Mouse (Mus musculus) CH12.LX (cell line): ENCODE data around the gene Adamts18. TPM values are rescaled to one million over a fixed set of nuclear protein-coding genes. Genes with fewer than 3 reads are reported as not detected.

Experiments
- DNase-seq: peaks from one replicate; pipeline ENCODE4 v3.0.0-alpha.2; 2013; ENCODE audit errors: extremely low read depth
- H3K27ac ChIP-seq: 2 replicates; pipeline ENCODE4 v1.5.1; 2012; ENCODE audit warnings: low read depth, mild to moderate bottlenecking, control low read depth, moderate library complexity; ENCODE audit not compliant: insufficient read depth
- H3K27me3 ChIP-seq: replicated peaks from 2 replicates; pipeline ENCODE3; 2012; ENCODE audit warnings: inconsistent platforms
- H3K36me3 ChIP-seq, 2 experiments: replicated peaks in 1 of 2; 2 replicates each; pipeline versions ENCODE3 to v1.6.1; 2012; ENCODE audit warnings: inconsistent platforms in 1 of 2, low read length in 1 of 2, mild to moderate bottlenecking in 1 of 2, mixed read lengths in 1 of 2, moderate library complexity in 1 of 2; ENCODE audit not compliant: control insufficient read depth in 1 of 2, insufficient read depth in 1 of 2
- H3K4me1 ChIP-seq, 2 experiments: 2 replicates each; pipeline ENCODE4 v1.6.1; 2012; ENCODE audit warnings: inconsistent platforms in 1 of 2, moderate library complexity in 1 of 2; ENCODE audit not compliant: insufficient read depth in 2 of 2, control insufficient read depth in 1 of 2
- H3K4me2 ChIP-seq: 2 replicates; pipeline ENCODE4 v1.6.1; 2012; ENCODE audit warnings: low read depth, mild to moderate bottlenecking, control low read depth; ENCODE audit not compliant: poor library complexity, insufficient read depth, severe bottlenecking
- H3K4me3 ChIP-seq, 3 experiments: fragments of 150-350 bp in 1 of 3; sonication (generic) in 1 of 3; replicated peaks in 1 of 3; 2 replicates each; pipeline versions ENCODE3 to v1.5.1; 2011 to 2012; ENCODE audit warnings: low read depth in 2 of 3, low read length in 2 of 3, mild to moderate bottlenecking in 2 of 3, moderate library complexity in 2 of 3, control low read depth in 1 of 3, improper control_type of control experiment in 1 of 3, inconsistent platforms in 1 of 3, mixed read lengths in 1 of 3; ENCODE audit not compliant: poor library complexity in 1 of 3
- H3K79me2 ChIP-seq: replicated peaks from 2 replicates; pipeline ENCODE4 v1.6.1; 2012; ENCODE audit warnings: mild to moderate bottlenecking, moderate library complexity; ENCODE audit not compliant: control insufficient read depth, poor library complexity, insufficient read depth, severe bottlenecking; ENCODE audit errors: extremely low read depth
- H3K9ac ChIP-seq: 2 replicates; pipeline ENCODE4 v1.6.1; 2012; ENCODE audit warnings: low read depth, mild to moderate bottlenecking, control low read depth, moderate library complexity; ENCODE audit not compliant: insufficient read depth
- H3K9me3 ChIP-seq: replicated peaks from 2 replicates; pipeline ENCODE3; 2012; ENCODE audit warnings: low read length, inconsistent platforms, mixed read lengths
- BHLHE40 ChIP-seq: IDR thresholded peaks from 2 replicates; pipeline ENCODE4 v1.6.1; 2011; ENCODE audit warnings: mild to moderate bottlenecking, low read depth, low read length, improper control_type of control experiment
- CHD1 ChIP-seq: IDR thresholded peaks from 2 replicates; pipeline ENCODE4 v1.6.1; 2012; ENCODE audit warnings: low read depth, low read length, improper control_type of control experiment, inconsistent platforms
- CHD2 ChIP-seq: IDR thresholded peaks from 2 replicates; pipeline ENCODE4 v1.6.1; 2011; ENCODE audit warnings: low read length, improper control_type of control experiment
- CTCF ChIP-seq, 2 experiments: IDR thresholded peaks in 1 of 2; conservative IDR thresholded peaks in 1 of 2; 2 replicates each; pipeline ENCODE4 v1.5.1; 2011 to 2012; ENCODE audit warnings: low read depth in 2 of 2, low read length in 2 of 2, improper control_type of control experiment in 1 of 2, inconsistent platforms in 1 of 2, mild to moderate bottlenecking in 1 of 2, moderate library complexity in 1 of 2
- E2F4 ChIP-seq: IDR thresholded peaks from 2 replicates; pipeline ENCODE4 v1.6.1; 2011; ENCODE audit warnings: low read depth, low read length, improper control_type of control experiment; ENCODE audit not compliant: insufficient replicate concordance
- ELF1 ChIP-seq: IDR thresholded peaks from 2 replicates; pipeline ENCODE4 v1.6.1; 2014; ENCODE audit warnings: low read depth, mild to moderate bottlenecking, inconsistent platforms, low read length, improper control_type of control experiment
- EP300 ChIP-seq: IDR thresholded peaks from 2 replicates; pipeline ENCODE4 v1.6.1; 2011; ENCODE audit warnings: low read length, improper control_type of control experiment
- ETS1 ChIP-seq: conservative IDR thresholded peaks from 2 replicates; pipeline ENCODE4 v1.6.1; 2012; ENCODE audit warnings: low read depth, mild to moderate bottlenecking, inconsistent platforms, low read length, improper control_type of control experiment, moderate library complexity
- GABPA ChIP-seq: IDR thresholded peaks from 2 replicates; pipeline ENCODE4 v1.6.1; 2012; ENCODE audit warnings: low read depth, low read length, improper control_type of control experiment, inconsistent platforms; ENCODE audit not compliant: insufficient replicate concordance
- HCFC1 ChIP-seq: IDR thresholded peaks from 2 replicates; pipeline ENCODE4 v1.6.1; 2012; ENCODE audit warnings: low read depth, mild to moderate bottlenecking, inconsistent platforms, low read length, improper control_type of control experiment
- JUND ChIP-seq: conservative IDR thresholded peaks from 2 replicates; pipeline ENCODE4 v1.6.1; 2011; ENCODE audit warnings: low read depth, low read length, improper control_type of control experiment
- KAT2A ChIP-seq: IDR thresholded peaks from 2 replicates; pipeline ENCODE4 v1.6.1; 2012; ENCODE audit warnings: low read length, improper control_type of control experiment, inconsistent platforms; ENCODE audit not compliant: insufficient replicate concordance
- MAFK ChIP-seq: IDR thresholded peaks from 2 replicates; pipeline ENCODE4 v1.6.1; 2011; ENCODE audit warnings: low read length, improper control_type of control experiment; ENCODE audit not compliant: insufficient replicate concordance
- MAX ChIP-seq: IDR thresholded peaks from 2 replicates; pipeline ENCODE4 v1.6.1; 2011; ENCODE audit warnings: low read length, improper control_type of control experiment
- MAZ ChIP-seq: IDR thresholded peaks from 2 replicates; pipeline ENCODE4 v1.6.1; 2012; ENCODE audit warnings: low read depth, mild to moderate bottlenecking, inconsistent platforms, low read length, improper control_type of control experiment, moderate library complexity
- MEF2A ChIP-seq: IDR thresholded peaks from 2 replicates; pipeline ENCODE4 v1.6.1; 2014; ENCODE audit warnings: low read depth, mild to moderate bottlenecking, inconsistent platforms, low read length, improper control_type of control experiment, borderline replicate concordance
- MXI1 ChIP-seq: IDR thresholded peaks from 2 replicates; pipeline ENCODE4 v1.6.1; 2011; ENCODE audit warnings: mild to moderate bottlenecking, low read depth, low read length, improper control_type of control experiment
- NRF1 ChIP-seq: IDR thresholded peaks from 2 replicates; pipeline ENCODE4 v1.6.1; 2014; ENCODE audit warnings: low read depth, mild to moderate bottlenecking, inconsistent platforms, low read length, improper control_type of control experiment, moderate library complexity
- RAD21 ChIP-seq: IDR thresholded peaks from 2 replicates; pipeline ENCODE4 v1.6.1; 2011; ENCODE audit warnings: low read depth, mild to moderate bottlenecking, low read length, improper control_type of control experiment, moderate library complexity
- SMC3 ChIP-seq: IDR thresholded peaks from 2 replicates; pipeline ENCODE4 v1.6.1; 2011; ENCODE audit warnings: low read depth, low read length, improper control_type of control experiment
- TBP ChIP-seq: conservative IDR thresholded peaks from 2 replicates; pipeline ENCODE4 v1.6.1; 2011; ENCODE audit warnings: low read depth, low read length, improper control_type of control experiment
- TCF12 ChIP-seq: IDR thresholded peaks from 2 replicates; pipeline ENCODE4 v1.6.1; 2014; ENCODE audit warnings: low read depth, mild to moderate bottlenecking, inconsistent platforms, low read length, improper control_type of control experiment
- UBTF ChIP-seq: IDR thresholded peaks from 2 replicates; pipeline ENCODE4 v1.6.1; 2012; ENCODE audit warnings: low read depth, mild to moderate bottlenecking, inconsistent platforms, low read length, improper control_type of control experiment, moderate library complexity
- ZC3H11A ChIP-seq: IDR thresholded peaks from 2 replicates; pipeline ENCODE4 v1.6.1; 2012; ENCODE audit warnings: low read depth, mild to moderate bottlenecking, inconsistent platforms, low read length, improper control_type of control experiment
- ZKSCAN1 ChIP-seq: IDR thresholded peaks from 2 replicates; pipeline ENCODE4 v1.6.1; 2012; ENCODE audit warnings: low read depth, inconsistent platforms, low read length, improper control_type of control experiment, borderline replicate concordance
- ZMIZ1 ChIP-seq: IDR thresholded peaks from 2 replicates; pipeline ENCODE4 v1.6.1; 2012; ENCODE audit warnings: low read depth, mild to moderate bottlenecking, inconsistent platforms, low read length, improper control_type of control experiment
- ZNF384 ChIP-seq: IDR thresholded peaks from 2 replicates; pipeline ENCODE4 v1.6.1; 2012; ENCODE audit warnings: low read depth, low read length, improper control_type of control experiment, inconsistent platforms
- dilution Hi-C: fragments of 300-500 bp; cut with MboI; formaldehyde crosslinking; loops from 2 replicates; pipeline ENCODE4 v1.14.3; 2020; ENCODE audit warnings: low sequenced_read_pairs; ENCODE audit not compliant: extremely low pct_unique_long_range_greater_than_20kb, extremely low pct_ligation_motif_present
- in situ Hi-C: fragments of 300-500 bp; cut with MboI; formaldehyde crosslinking; loops from 3 replicates; pipeline ENCODE4 v1.14.3; 2019; ENCODE audit warnings: low sequenced_read_pairs, low pct_ligation_motif_present, low pct_unique_long_range_greater_than_20kb, mixed read lengths
- polyA plus RNA-seq: library from polyadenylated mRNA; unstranded; fragments of >175 nt; gene quantifications from 2 replicates; pipeline ENCODE4 v1.2.1, GENCODE M21; 2012; ENCODE audit warnings: low read depth; ENCODE audit not compliant: insufficient read length
- total RNA-seq, 2 experiments: library from RNA; depleted of rRNA; stranded (reverse); fragments of 300-350 nt in 1 of 2; fragments of >200 nt in 1 of 2; gene quantifications; 2 replicates each; pipeline ENCODE4 v1.2.3; 2012 to 2014

Adamts18 gene
- total and polyA plus RNA-seq, 3 experiments: not detected

GRCm38 (mm10) chr8:113669924-113670323 lies 178.6 kb downstream of the Adamts18 start:
- peaks cover 2 to 17% of the 10 kb centered on the region in 2 experiments; a peak in 2 of 4 replicates for H3K4me1 ChIP-seq
- in situ Hi-C loops (loop anchor here (10.0 to 25.0 kb wide), 3 partner anchors 315 to 767 kb away; partner anchors contain the start of gene Wwox), dilution Hi-C loops (no loop called here)
- H3K9ac ChIP-seq: no peak overlapping the region
- H3K27ac ChIP-seq: no peak overlapping the region
- no peaks in the 10 kb centered on the region for H3K9me3 ChIP-seq
- no peaks in the 10 kb centered on the region for H3K79me2 ChIP-seq
- no peak overlapping the region for H3K4me3 ChIP-seq
- TF ChIP-seq SMC3: peak; percentile 46
- TF ChIP-seq RAD21: peak; percentile 15; the same call in 1 of the 2 replicates
- no peak for TF ChIP-seq ZC3H11A
- no peak for TF ChIP-seq GABPA
- TF ChIP-seq ZMIZ1: no peak
- no peak for TF ChIP-seq MAZ
- no peak for TF ChIP-seq ELF1
- no peak for TF ChIP-seq TBP
- no peak for TF ChIP-seq CHD1
- peak in 1 of 2 experiments; percentile 37; a peak in 2 of 4 replicates for TF ChIP-seq CTCF (conservative IDR thresholded peaks at IDR 0.05 in 1 of 2, IDR thresholded peaks at IDR 0.05 in 1 of 2; ENCODE audit: low read depth in 2 of 2, low read length in 2 of 2)
- no peak for TF ChIP-seq CHD2
- TF ChIP-seq HCFC1: no peak
- peak overlapping the region; percentile 40; the same call in 1 of the 2 replicates for H3K4me2 ChIP-seq
- DNase-seq: no peak
- no peaks in the 10 kb centered on the region for H3K36me3 ChIP-seq
- H3K27me3 ChIP-seq: no peaks in the 10 kb centered on the region

- no peak overlapping the region for H3K9ac ChIP-seq
- in situ Hi-C loops: loop anchor here (10.0 to 25.0 kb wide), 2 partner anchors 318 to 770 kb away; partner anchors contain the start of gene Wwox
- DNase-seq: no peak
- H3K4me2 ChIP-seq: no peak overlapping the region
- no peak overlapping the region for H3K27ac ChIP-seq
- peaks cover 2 to 17% of the 10 kb centered on the region in 2 experiments; a peak in 2 of 4 replicates for H3K4me1 ChIP-seq
- H3K36me3 ChIP-seq: no peaks in the 10 kb centered on the region
- H3K9me3 ChIP-seq: no peaks in the 10 kb centered on the region
- H3K4me3 ChIP-seq: no peak overlapping the region
- dilution Hi-C loops: no loop called here
- no peaks in the 10 kb centered on the region for H3K79me2 ChIP-seq
- TF ChIP-seq MAFK: no peak
- TF ChIP-seq NRF1: no peak
- TF ChIP-seq ZNF384: no peak
- TF ChIP-seq E2F4: no peak
- no peak for TF ChIP-seq ETS1
- no peak for TF ChIP-seq RAD21
- TF ChIP-seq UBTF: no peak
- no peak for TF ChIP-seq TBP
- no peak for TF ChIP-seq EP300
- no peak for TF ChIP-seq ELF1
- no peak for TF ChIP-seq MXI1
- TF ChIP-seq MAX: no peak
- TF ChIP-seq KAT2A: no peak
- no peak for TF ChIP-seq ZMIZ1
- TF ChIP-seq JUND: no peak
- TF ChIP-seq ZKSCAN1: no peak
- TF ChIP-seq CTCF (conservative IDR thresholded peaks at IDR 0.05 in 1 of 2, IDR thresholded peaks at IDR 0.05 in 1 of 2; ENCODE audit: low read depth in 2 of 2, low read length in 2 of 2): no peak
- TF ChIP-seq MEF2A: no peak
- no peak for TF ChIP-seq TCF12
- TF ChIP-seq BHLHE40: no peak
- no peaks in the 10 kb centered on the region for H3K27me3 ChIP-seq
Measured at GRCm38 (mm10) chr8:113666714-113667432, 181.7 kb downstream of the Adamts18 start.
